Mouse (Mus musculus): Measurements from ENCODE around the gene Crebrf. TPM values are rescaled to one million over a fixed set of nuclear protein-coding genes. Genes with fewer than 3 reads are reported as not detected.

Gene Crebrf
- total and polyA plus RNA-seq, 2 experiments from 2014 or later, result 11.0 to 31.4 TPM

GRCm38 (mm10) chr17:26776211-26776610 lies 60.8 kb downstream of the Crebrf start:
- no peak overlapping the region for H3K4me3 ChIP-seq (ENCODE audit: low read depth, low read length)
- no peak for DNase-seq
- no peak overlapping the region for H3K9ac ChIP-seq
- no peaks in the 10 kb centered on the region for H3K27me3 ChIP-seq (ENCODE audit: insufficient read depth, low read length)
- TF ChIP-seq CTCF (IDR thresholded peaks at IDR 0.05; ENCODE audit: low read depth), result no peak
- no peak overlapping the region for H3K27ac ChIP-seq (ENCODE audit: low read depth, low read length)
- H3K9me3 ChIP-seq (ENCODE audit: low read length), result no peaks in the 10 kb centered on the region
- no peaks in the 10 kb centered on the region for H3K4me1 ChIP-seq (ENCODE audit: insufficient read depth)
- peaks cover under 1% of the 10 kb centered on the region; the same call in 1 of the 2 replicates for H3K36me3 ChIP-seq (ENCODE audit: insufficient read depth)
- 52% methylated on average over 10 of the region's 10 CpGs for WGBS
- no peak overlapping the region for H3K4me2 ChIP-seq (ENCODE audit: low read depth)
- ATAC-seq, result no peak

- H3K9ac ChIP-seq, result no peak overlapping the region
- H3K36me3 ChIP-seq (ENCODE audit: insufficient read depth), result no peaks in the 10 kb centered on the region
- H3K4me3 ChIP-seq (ENCODE audit: low read depth, low read length), result no peak overlapping the region
- no peak for TF ChIP-seq CTCF (IDR thresholded peaks at IDR 0.05; ENCODE audit: low read depth)
- H3K4me1 ChIP-seq (ENCODE audit: insufficient read depth), result peaks cover 6% of the 10 kb centered on the region
- ATAC-seq, result no peak
- WGBS, result 90% methylated on average over 4 of the region's 4 CpGs
- no peaks in the 10 kb centered on the region for H3K9me3 ChIP-seq (ENCODE audit: low read length)
- H3K27me3 ChIP-seq (ENCODE audit: insufficient read depth, low read length), result no peaks in the 10 kb centered on the region
- H3K27ac ChIP-seq (ENCODE audit: low read depth, low read length), result no peak overlapping the region
- H3K4me2 ChIP-seq (ENCODE audit: low read depth), result no peak overlapping the region
- no peak for DNase-seq
Observed at GRCm38 (mm10) chr17:26778001-26778400, 62.6 kb downstream of the Crebrf start.

- DNase-seq (no peak), ATAC-seq (no peak)
- H3K27me3 ChIP-seq (ENCODE audit: insufficient read depth, low read length), result no peaks in the 10 kb centered on the region
- no peak for TF ChIP-seq CTCF (IDR thresholded peaks at IDR 0.05; ENCODE audit: low read depth)
- WGBS, result 95% methylated on average over 3 of the region's 3 CpGs
- H3K4me3 ChIP-seq (ENCODE audit: low read depth, low read length), result no peak overlapping the region
- H3K9me3 ChIP-seq (ENCODE audit: low read length), result no peaks in the 10 kb centered on the region
- H3K4me2 ChIP-seq (ENCODE audit: low read depth), result no peak overlapping the region
- H3K27ac ChIP-seq (ENCODE audit: low read depth, low read length), result no peak overlapping the region
- H3K9ac ChIP-seq, result no peak overlapping the region
- H3K4me1 ChIP-seq (ENCODE audit: insufficient read depth), result peaks cover 6% of the 10 kb centered on the region
- peaks cover 4% of the 10 kb centered on the region; the same call in 1 of the 2 replicates for H3K36me3 ChIP-seq (ENCODE audit: insufficient read depth)
Observed at GRCm38 (mm10) chr17:26778430-26779100, 63.1 kb downstream of the Crebrf start.

- no peak overlapping the region for H3K4me2 ChIP-seq (ENCODE audit: low read depth)
- DNase-seq (no peak), ATAC-seq (no peak)
- no peak overlapping the region for H3K4me3 ChIP-seq (ENCODE audit: low read depth, low read length)
- H3K27ac ChIP-seq (ENCODE audit: low read depth, low read length), result no peak overlapping the region
- no peaks in the 10 kb centered on the region for H3K27me3 ChIP-seq (ENCODE audit: insufficient read depth, low read length)
- WGBS, result 90% methylated on average over 2 of the region's 2 CpGs
- no peak overlapping the region for H3K9ac ChIP-seq
- H3K4me1 ChIP-seq (ENCODE audit: insufficient read depth), result peaks cover 6% of the 10 kb centered on the region
- no peaks in the 10 kb centered on the region for H3K9me3 ChIP-seq (ENCODE audit: low read length)
- H3K36me3 ChIP-seq (ENCODE audit: insufficient read depth), result peaks cover 13% of the 10 kb centered on the region
- no peak for TF ChIP-seq CTCF (IDR thresholded peaks at IDR 0.05; ENCODE audit: low read depth)
Observed at GRCm38 (mm10) chr17:26779471-26779870, 64.0 kb downstream of the Crebrf start.

- Histone ChIP-seq H3K36me3 (ENCODE audit: insufficient read depth) (peaks cover 22% of the 10 kb centered on the region), H3K4me3 (ENCODE audit: low read depth, low read length) (peak within 1 kb of the TSS; percentile 76), H3K27ac (ENCODE audit: low read depth, low read length) (peak within 1 kb of the TSS; percentile 67), H3K27me3 (ENCODE audit: insufficient read depth, low read length) (no peaks in the 10 kb centered on the region), H3K4me1 (ENCODE audit: insufficient read depth) (peaks cover 6% of the 10 kb centered on the region), H3K9ac (peak within 1 kb of the TSS; percentile 84), H3K9me3 (ENCODE audit: low read length) (no peaks in the 10 kb centered on the region), H3K4me2 (ENCODE audit: low read depth) (peak within 1 kb of the TSS; percentile 81)
- WGBS, result under 1% methylated on average over 42 of the region's 42 CpGs
- no peak for TF ChIP-seq CTCF (IDR thresholded peaks at IDR 0.05; ENCODE audit: low read depth)
- DNase-seq, result peak; percentile 92
- peak; percentile 84 for ATAC-seq
Observed at GRCm38 (mm10) chr17:26780750-26781571, 65.5 kb downstream of the Crebrf start, which contains the start of gene Bnip1. TSS of gene Bnip1 (plus strand) at chr17:26781066.

- H3K9me3 ChIP-seq (ENCODE audit: low read length), result no peaks in the 10 kb centered on the region
- no peak for TF ChIP-seq CTCF (IDR thresholded peaks at IDR 0.05; ENCODE audit: low read depth)
- DNase-seq, result no peak
- H3K4me3 ChIP-seq (ENCODE audit: low read depth, low read length), result peak overlapping the region; percentile 76
- no peak for ATAC-seq
- peak overlapping the region; percentile 67; the same call in 1 of the 2 replicates for H3K27ac ChIP-seq (ENCODE audit: low read depth, low read length)
- H3K4me2 ChIP-seq (ENCODE audit: low read depth), result peak overlapping the region; percentile 81
- H3K9ac ChIP-seq, result peak overlapping the region; percentile 84
- WGBS, result 18% methylated on average over 5 of the region's 5 CpGs
- peaks cover 27% of the 10 kb centered on the region for H3K36me3 ChIP-seq (ENCODE audit: insufficient read depth)
- H3K27me3 ChIP-seq (ENCODE audit: insufficient read depth, low read length), result no peaks in the 10 kb centered on the region
- H3K4me1 ChIP-seq (ENCODE audit: insufficient read depth), result peaks cover 6% of the 10 kb centered on the region
Observed at GRCm38 (mm10) chr17:26781610-26782043, 66.2 kb downstream of the Crebrf start.

- no peak overlapping the region for H3K4me3 ChIP-seq (ENCODE audit: low read depth, low read length)
- ATAC-seq, result no peak
- peaks cover 6% of the 10 kb centered on the region for H3K4me1 ChIP-seq (ENCODE audit: insufficient read depth)
- no peak overlapping the region for H3K9ac ChIP-seq
- H3K9me3 ChIP-seq (ENCODE audit: low read length), result no peaks in the 10 kb centered on the region
- H3K27me3 ChIP-seq (ENCODE audit: insufficient read depth, low read length), result no peaks in the 10 kb centered on the region
- H3K27ac ChIP-seq (ENCODE audit: low read depth, low read length), result no peak overlapping the region
- 92% methylated on average over 8 of the region's 8 CpGs for WGBS
- H3K36me3 ChIP-seq (ENCODE audit: insufficient read depth), result peaks cover 47% of the 10 kb centered on the region
- no peak for TF ChIP-seq CTCF (IDR thresholded peaks at IDR 0.05; ENCODE audit: low read depth)
- no peak overlapping the region for H3K4me2 ChIP-seq (ENCODE audit: low read depth)
- DNase-seq, result no peak
Observed at GRCm38 (mm10) chr17:26784525-26784924, 69.1 kb downstream of the Crebrf start.
